Mouse (Mus musculus) heart, postnatal 0 days (tissue): ENCODE results near the gene Ush2a. TPM values are rescaled to one million over a fixed set of nuclear protein-coding genes. Genes with fewer than 3 reads are reported as not detected.

Experiments used
- ATAC-seq: fragments of 200-750 bp; cut with Nextera tagmentation; 2 replicates; pipeline ENCODE4 v1.8.0; 2017; ENCODE audit warnings: low read depth, moderate number of reproducible peaks, moderate library complexity; ENCODE audit not compliant: insufficient read depth
- DNase-seq: peaks from one replicate; pipeline ENCODE4 v3.0.0-alpha.2; 2016; ENCODE audit warnings: low spot score
- H3K27ac ChIP-seq: fragments of 300-500 bp; sonication (generic); 2 replicates; pipeline ENCODE4 v1.5.1; 2014; ENCODE audit warnings: low read depth, mild to moderate bottlenecking
- H3K27me3 ChIP-seq: fragments of 300-500 bp; sonication (generic); 2 replicates; pipeline ENCODE4 v1.6.1; 2014; ENCODE audit warnings: low read length, mixed read lengths; ENCODE audit not compliant: control insufficient read depth, insufficient read depth
- H3K36me3 ChIP-seq: fragments of 300-500 bp; sonication (generic); replicated peaks from 2 replicates; pipeline ENCODE4 v1.6.1; 2014; ENCODE audit warnings: low read length, mixed read lengths; ENCODE audit not compliant: control insufficient read depth, insufficient read depth
- H3K4me1 ChIP-seq: fragments of 300-500 bp; sonication (generic); 2 replicates; pipeline ENCODE4 v1.6.1; 2014; ENCODE audit warnings: antibody characterized with exemption; ENCODE audit not compliant: control insufficient read depth, insufficient read depth
- H3K4me2 ChIP-seq: fragments of 300-500 bp; sonication (generic); 2 replicates; pipeline ENCODE4 v1.6.1; 2014; ENCODE audit warnings: low read depth, mild to moderate bottlenecking, low read length, moderate library complexity
- H3K4me3 ChIP-seq: fragments of 300-500 bp; sonication (generic); 2 replicates; pipeline ENCODE4 v1.5.1; 2014; ENCODE audit warnings: low read depth, low read length
- H3K9ac ChIP-seq: fragments of 300-500 bp; sonication (generic); replicated peaks from 2 replicates; pipeline ENCODE4 v1.6.1; 2014; ENCODE audit warnings: low read depth, low read length, mixed read lengths
- H3K9me3 ChIP-seq: fragments of 300-500 bp; sonication (generic); replicated peaks from 2 replicates; pipeline ENCODE4 v1.6.1; 2016; ENCODE audit warnings: low read length; ENCODE audit not compliant: control insufficient read depth
- CTCF ChIP-seq: IDR thresholded peaks from 2 replicates; pipeline ENCODE4 v1.5.1; 2016; ENCODE audit warnings: antibody characterized with exemption, control low read depth, low read depth
- EP300 ChIP-seq: IDR thresholded peaks from 2 replicates; pipeline ENCODE4 v1.6.1; 2016; ENCODE audit warnings: antibody characterized with exemption, low read depth
- WGBS: fragments of 180-500 bp; shearing (Covaris S2); extraction: QIAGEN DNeasy Blood & Tissue Kit; methylation state at CpG from one replicate; pipeline ENCODE4 v1.1.7; 2014; 5-methylcytosine and 5-hydroxymethylcytosine counted together
- polyA plus RNA-seq: library from polyadenylated mRNA; unstranded; fragments of >200 nt; fragmentation: Nextera tagmentation; extraction: Ambion mirVana; gene quantifications from 2 replicates; pipeline ENCODE4 v1.2.1, GENCODE M21; 2015
- total RNA-seq: library from RNA; depleted of rRNA; stranded (reverse); fragments of >200 nt; gene quantifications from 2 replicates; pipeline ENCODE4 v1.2.3, GENCODE M21; 2014; ENCODE audit warnings: low replicate concordance

Gene Ush2a
- total and polyA plus RNA-seq, 2 experiments from 2014 or later: 0.11 TPM; not detected in 1

- H3K27ac ChIP-seq: no peak overlapping the region
- WGBS: 66% methylated on average over 2 of the region's 2 CpGs
- no peaks in the 10 kb centered on the region for H3K4me1 ChIP-seq
- TF ChIP-seq EP300 (no peak), CTCF (no peak)
- DNase-seq: no peak
- H3K4me3 ChIP-seq: no peak overlapping the region
- H3K4me2 ChIP-seq: no peak overlapping the region
- H3K9ac ChIP-seq: no peak overlapping the region
- H3K9me3 ChIP-seq: no peaks in the 10 kb centered on the region
- ATAC-seq: no peak
- H3K36me3 ChIP-seq: no peaks in the 10 kb centered on the region
- H3K27me3 ChIP-seq: no peaks in the 10 kb centered on the region
These were observed 158.7 kb downstream of the Ush2a start for GRCm38 (mm10) chr1:188420543-188420942.

DNA sequence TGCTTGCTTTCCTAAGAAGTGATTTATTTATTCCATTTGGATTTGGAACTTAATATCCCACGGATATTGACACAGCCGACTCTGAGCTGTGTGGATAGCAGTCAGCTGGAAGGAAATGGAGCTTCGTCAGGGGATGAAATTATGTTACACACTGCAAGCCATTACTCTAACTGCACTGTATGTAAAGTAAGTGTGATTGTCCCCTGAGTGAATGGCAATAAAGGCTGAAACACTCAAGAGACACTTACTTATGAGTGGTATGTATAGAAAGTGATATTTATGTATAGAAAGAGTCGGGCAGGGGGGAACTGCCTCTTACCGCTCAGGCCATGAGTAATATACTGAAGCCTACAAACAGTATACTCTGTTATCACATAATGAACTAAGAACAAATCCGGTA, 166.3 kb downstream of the Ush2a start:
- WGBS: 81% methylated on average over 6 of the region's 6 CpGs
- Histone ChIP-seq H3K9me3 (no peaks in the 10 kb centered on the region), H3K4me1 (no peaks in the 10 kb centered on the region; the same call in 1 of the 2 replicates), H3K36me3 (no peaks in the 10 kb centered on the region), H3K4me3 (no peak overlapping the region), H3K9ac (no peak overlapping the region), H3K4me2 (no peak overlapping the region), H3K27me3 (no peaks in the 10 kb centered on the region), H3K27ac (no peak overlapping the region)
- DNase-seq: no peak
- TF ChIP-seq CTCF (no peak), EP300 (no peak)
- ATAC-seq: no peak

- Histone ChIP-seq H3K4me3 (no peak overlapping the region), H3K9ac (no peak overlapping the region), H3K4me1 (no peaks in the 10 kb centered on the region; the same call in 1 of the 2 replicates), H3K27me3 (no peaks in the 10 kb centered on the region), H3K4me2 (no peak overlapping the region), H3K36me3 (no peaks in the 10 kb centered on the region), H3K9me3 (no peaks in the 10 kb centered on the region), H3K27ac (no peak overlapping the region)
- 13% methylated on average over 3 of the region's 3 CpGs for WGBS
- ATAC-seq (no peak), DNase-seq (peak; percentile 35)
- TF ChIP-seq EP300 (no peak), CTCF (no peak)
These were observed 168.9 kb downstream of the Ush2a start for GRCm38 (mm10) chr1:188430689-188431088.

GRCm38 (mm10) chr1:188447964-188448363, 186.1 kb downstream of the Ush2a start:
- no peak overlapping the region for H3K9ac ChIP-seq
- H3K27ac ChIP-seq: no peak overlapping the region
- no peaks in the 10 kb centered on the region for H3K9me3 ChIP-seq
- 64% methylated on average over 5 of the region's 5 CpGs for WGBS
- H3K4me3 ChIP-seq: no peak overlapping the region
- no peak overlapping the region for H3K4me2 ChIP-seq
- no peaks in the 10 kb centered on the region for H3K4me1 ChIP-seq
- TF ChIP-seq EP300 (no peak), CTCF (no peak)
- ATAC-seq (no peak), DNase-seq (no peak)
- no peaks in the 10 kb centered on the region for H3K27me3 ChIP-seq
- H3K36me3 ChIP-seq: no peaks in the 10 kb centered on the region

DNA sequence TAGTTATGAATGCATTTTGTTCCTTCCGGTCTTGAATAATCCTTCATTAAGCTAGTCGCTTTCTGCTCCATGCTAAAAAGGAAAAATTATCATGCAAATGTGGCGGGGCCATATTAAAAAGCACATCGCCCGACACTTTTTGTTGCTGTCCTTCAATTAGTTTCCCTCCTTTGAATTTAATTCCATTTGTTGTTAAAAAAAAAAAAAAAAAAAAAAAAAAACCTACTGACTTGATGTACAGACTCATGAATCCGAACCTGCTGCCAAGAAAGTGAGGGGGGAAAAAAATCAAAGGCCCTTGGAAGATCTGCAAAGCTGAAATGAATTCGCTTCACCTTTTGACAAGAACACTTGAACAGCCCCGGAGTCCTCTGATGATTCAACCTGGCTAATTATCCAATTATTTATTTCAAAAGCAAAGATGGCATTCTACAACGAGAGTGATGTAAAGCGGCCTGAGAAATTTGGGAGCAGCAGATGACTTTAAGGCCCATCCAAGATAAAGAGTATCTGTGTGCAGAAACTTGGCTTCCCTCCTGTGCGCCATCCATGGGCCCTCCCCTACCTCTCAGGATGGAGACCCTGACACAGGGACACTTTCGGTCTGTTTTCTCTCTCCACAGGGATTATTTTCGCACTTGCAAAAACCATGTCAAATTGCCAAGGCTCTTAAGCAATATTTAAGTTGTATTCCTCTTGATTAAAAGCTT, 194.8 kb downstream of the Ush2a start:
- Histone ChIP-seq H3K4me1 (no peaks in the 10 kb centered on the region), H3K27ac (no peak overlapping the region), H3K4me3 (no peak overlapping the region), H3K4me2 (no peak overlapping the region), H3K27me3 (no peaks in the 10 kb centered on the region), H3K9ac (no peak overlapping the region), H3K9me3 (no peaks in the 10 kb centered on the region), H3K36me3 (no peaks in the 10 kb centered on the region)
- TF ChIP-seq EP300 (no peak), CTCF (no peak)
- no peak for DNase-seq
- ATAC-seq: no peak
- 82% methylated on average over 13 of the region's 13 CpGs for WGBS
